Mouse (Mus musculus): ENCODE data around the gene Ndufb2. TPM values are rescaled to one million over a fixed set of nuclear protein-coding genes. Genes with fewer than 3 reads are reported as not detected.

Ndufb2 gene
- total and polyA plus RNA-seq, 3 experiments, result 80.0 to 144 TPM; not detected in 1

Other genes starting within 250 kb of the Ndufb2 start
- gene Slc37a3, start 214.9 kb upstream of the Ndufb2 start, total RNA-seq (2012; rRNA removed), result 4.9 and 5.9 TPM in 2 replicates
- 10 to 100 TPM in 1 of 2 experiments, not detected in 1; 12.0 TPM for gene Slc37a3, start 214.9 kb upstream of the Ndufb2 start, polyA plus RNA-seq (2012; ENCODE audit: insufficient read depth in 1 of 2, insufficient read length in 2 of 2, low read depth in 1 of 2, low replicate concordance in 2 of 2, missing spikeins in 1 of 2)
- gene Rab19, start 211.4 kb upstream of the Ndufb2 start, total RNA-seq (2012; rRNA removed), result 0.13 TPM in 1 of 2 replicates, not detected in the other
- under 1 TPM in 1 of 2 experiments, not detected in 1; 0.10 TPM for gene Rab19, start 211.4 kb upstream of the Ndufb2 start, polyA plus RNA-seq (2012; ENCODE audit: insufficient read depth in 1 of 2, insufficient read length in 2 of 2, low read depth in 1 of 2, low replicate concordance in 2 of 2, missing spikeins in 1 of 2)
- gene Mkrn1, start 172.1 kb upstream of the Ndufb2 start, total RNA-seq (2012; rRNA removed), result 58.1 and 60.4 TPM in 2 replicates
- gene Mkrn1, start 172.1 kb upstream of the Ndufb2 start, polyA plus RNA-seq (2012; ENCODE audit: insufficient read depth in 1 of 2, insufficient read length in 2 of 2, low read depth in 1 of 2, low replicate concordance in 2 of 2, missing spikeins in 1 of 2), result 10 to 100 TPM in 1 of 2 experiments, not detected in 1; 57.4 TPM
- gene Dennd2a, start 34.7 kb upstream of the Ndufb2 start, total RNA-seq (2012; rRNA removed), result not detected in 2 replicates
- under 1 TPM in 1 of 2 experiments, not detected in 1; 0.15 TPM for gene Dennd2a, start 34.7 kb upstream of the Ndufb2 start, polyA plus RNA-seq (2012; ENCODE audit: insufficient read depth in 1 of 2, insufficient read length in 2 of 2, low read depth in 1 of 2, low replicate concordance in 2 of 2, missing spikeins in 1 of 2)
- gene Adck2, start 18.7 kb upstream of the Ndufb2 start, total RNA-seq (2012; rRNA removed), result 8.1 and 11.0 TPM in 2 replicates
- 10 to 100 TPM in 1 of 2 experiments, not detected in 1; 11.6 TPM for gene Adck2, start 18.7 kb upstream of the Ndufb2 start, polyA plus RNA-seq (2012; ENCODE audit: insufficient read depth in 1 of 2, insufficient read length in 2 of 2, low read depth in 1 of 2, low replicate concordance in 2 of 2, missing spikeins in 1 of 2)
- gene Gm42420, start 6.8 kb upstream of the Ndufb2 start, total RNA-seq (2012; rRNA removed), result 1.4 and 1.5 TPM in 2 replicates
- 1 to 10 TPM in 1 of 2 experiments, not detected in 1; 1.9 TPM for gene Gm42420, start 6.8 kb upstream of the Ndufb2 start, polyA plus RNA-seq (2012; ENCODE audit: insufficient read depth in 1 of 2, insufficient read length in 2 of 2, low read depth in 1 of 2, low replicate concordance in 2 of 2, missing spikeins in 1 of 2)
- 6.3 and 7.6 TPM in 2 replicates for gene Braf, start 132.9 kb downstream of the Ndufb2 start, total RNA-seq (2012; rRNA removed)
- 1 to 10 TPM in 1 of 2 experiments, not detected in 1; 8.4 TPM for gene Braf, start 132.9 kb downstream of the Ndufb2 start, polyA plus RNA-seq (2012; ENCODE audit: insufficient read depth in 1 of 2, insufficient read length in 2 of 2, low read depth in 1 of 2, low replicate concordance in 2 of 2, missing spikeins in 1 of 2)
- 102 and 105 TPM in 2 replicates for gene Mrps33, start 218.4 kb downstream of the Ndufb2 start, total RNA-seq (2012; rRNA removed)
- gene Mrps33, start 218.4 kb downstream of the Ndufb2 start, polyA plus RNA-seq (2012; ENCODE audit: insufficient read depth in 1 of 2, insufficient read length in 2 of 2, low read depth in 1 of 2, low replicate concordance in 2 of 2, missing spikeins in 1 of 2), result 1,000 to 10,000 TPM in 1 of 2 experiments, 100 to 1,000 TPM in 1; 126 to 1,706 TPM